Mouse (Mus musculus) cerebellum, adult 9-10 months (tissue): ENCODE results near the gene Ccnd1.
A peak's percentile ranks its signal among the peaks of the same experiment; 100 is the strongest.

Experiments
- DNase-seq: peaks from one replicate; pipeline ENCODE4 v3.0.0; 2022

Gene Ccnd1

GRCm38 (mm10) chr7:144939344-144940002, at the start of gene Ccnd1:
Ccnd1 (minus strand) TSS chr7:144939925.
- peak; percentile 27 for DNase-seq

DNA sequence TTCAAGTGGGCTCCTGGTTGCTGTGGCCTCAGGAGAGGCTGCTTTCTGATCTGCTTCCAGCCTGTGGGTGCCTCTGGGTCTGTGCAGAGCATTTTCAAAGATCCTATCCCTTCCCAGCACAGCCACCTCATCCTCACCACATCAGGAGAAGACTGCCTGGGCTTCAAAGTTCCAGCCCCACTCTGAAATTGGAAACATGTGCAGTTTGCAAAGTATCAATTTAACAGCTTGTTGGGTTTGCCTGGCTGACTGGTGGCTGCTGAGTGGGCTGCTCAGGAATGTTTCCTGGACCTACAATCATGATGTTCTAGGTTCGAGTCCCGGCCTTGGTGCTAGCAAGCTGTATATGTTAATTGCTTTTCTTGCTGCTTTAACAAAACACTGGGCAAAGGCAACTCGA, 49.1 kb upstream of the Ccnd1 start:
- DNase-seq = no peak

DNA sequence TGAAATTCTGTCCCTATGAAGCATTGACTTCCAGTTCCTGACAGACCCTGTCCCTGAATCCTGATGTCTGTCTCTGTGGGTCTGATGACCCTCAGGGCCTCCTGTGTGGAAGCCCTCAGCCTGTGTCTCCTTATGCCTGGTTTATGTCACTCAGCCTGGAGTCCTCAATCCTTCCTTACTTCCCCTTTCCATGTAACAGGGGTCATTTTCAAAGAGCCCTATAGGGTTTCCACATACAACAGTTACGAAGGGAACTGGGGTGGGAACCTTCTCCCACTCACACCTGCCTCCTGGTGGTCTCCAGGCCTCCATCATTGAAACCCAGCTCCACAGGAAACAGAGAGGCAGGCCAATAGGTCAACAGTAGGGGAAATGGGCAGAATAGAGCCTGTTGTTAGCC, 45.4 kb upstream of the Ccnd1 start:
- no peak for DNase-seq

DNA sequence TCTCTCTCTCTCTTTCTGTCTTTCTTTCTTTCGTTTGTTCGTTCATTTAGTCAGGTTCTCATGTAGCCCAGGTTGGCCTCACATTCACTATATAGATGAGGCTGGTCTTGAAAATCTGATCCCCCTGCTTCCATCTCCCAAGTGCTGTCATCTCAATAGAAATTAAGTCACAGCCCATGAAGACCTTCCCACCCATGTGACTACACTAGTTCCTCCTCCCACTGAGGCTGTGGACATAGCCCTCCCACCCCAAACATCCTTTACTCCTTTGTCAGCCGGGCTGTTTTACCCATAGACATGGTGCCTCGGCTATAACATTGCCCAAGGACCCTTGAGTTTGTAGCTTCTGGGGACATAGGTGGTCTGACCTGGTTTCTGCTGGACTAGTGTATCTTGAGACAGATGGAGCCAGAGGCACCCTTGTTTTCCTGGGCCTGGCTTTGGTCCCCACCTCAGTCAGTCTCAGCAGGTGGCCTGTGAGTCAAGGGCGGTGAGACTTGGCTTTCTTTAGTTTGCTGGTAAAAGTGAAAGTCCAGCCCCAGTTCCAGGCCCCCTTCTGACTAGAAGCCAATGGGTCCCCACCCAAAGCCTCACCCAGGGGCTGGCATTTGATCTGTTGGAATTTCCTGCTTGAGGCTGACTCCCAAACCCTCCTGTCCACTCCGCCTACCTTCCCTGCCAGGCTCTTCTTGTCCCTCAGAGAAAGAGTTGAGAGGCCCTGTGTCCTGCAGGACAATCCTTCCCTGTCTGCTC, 42.8 kb upstream of the Ccnd1 start:
- DNase-seq = no peak

- no peak for DNase-seq
Measured at GRCm38 (mm10) chr7:144981426-144982079, 41.8 kb upstream of the Ccnd1 start.

GRCm38 (mm10) chr7:144979814-144980213, 40.1 kb upstream of the Ccnd1 start:
- DNase-seq = no peak

DNA sequence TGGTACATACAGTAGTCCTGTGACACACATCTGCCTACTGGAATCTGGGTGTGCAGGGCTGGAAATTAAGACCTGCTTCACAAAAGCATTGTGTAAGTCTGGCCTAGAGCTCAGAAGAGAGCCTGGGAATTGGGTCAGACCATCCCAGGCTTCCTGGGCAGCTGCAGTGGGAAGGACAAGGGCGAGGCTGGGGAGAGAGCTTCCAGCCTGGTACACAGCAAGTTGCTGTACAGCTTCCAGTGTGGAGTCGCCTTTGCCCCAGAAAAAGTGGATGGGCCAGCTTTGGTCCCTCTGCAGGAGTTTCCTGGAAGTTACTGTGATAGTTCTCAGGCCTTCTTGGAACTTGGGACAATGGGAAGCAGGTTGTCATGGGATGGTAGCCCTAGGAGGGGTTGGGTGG, 37.4 kb upstream of the Ccnd1 start:
- DNase-seq = no peak

GRCm38 (mm10) chr7:144973461-144973860, 33.7 kb upstream of the Ccnd1 start:
- no peak for DNase-seq

DNA sequence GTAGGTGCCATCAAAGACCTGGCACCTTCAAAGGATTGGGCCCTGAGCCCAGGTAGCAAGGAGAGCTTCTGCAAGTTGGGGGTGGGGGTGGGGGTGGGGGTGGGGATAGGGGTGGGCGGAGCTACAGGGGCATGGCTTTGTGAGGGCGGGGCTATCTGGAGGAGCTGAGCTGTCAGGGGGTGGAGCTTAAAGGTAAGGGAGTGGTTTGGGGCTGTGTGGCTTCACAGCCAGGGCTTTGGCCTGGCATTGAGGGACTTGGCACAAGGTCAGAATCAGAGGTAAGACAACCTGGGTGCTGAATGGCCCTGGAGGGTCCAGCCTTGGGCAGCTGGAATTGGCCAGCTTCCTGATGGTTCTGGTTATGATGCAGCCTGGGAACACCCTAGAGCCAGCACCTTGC, 32.0 kb upstream of the Ccnd1 start:
- DNase-seq = no peak

DNA sequence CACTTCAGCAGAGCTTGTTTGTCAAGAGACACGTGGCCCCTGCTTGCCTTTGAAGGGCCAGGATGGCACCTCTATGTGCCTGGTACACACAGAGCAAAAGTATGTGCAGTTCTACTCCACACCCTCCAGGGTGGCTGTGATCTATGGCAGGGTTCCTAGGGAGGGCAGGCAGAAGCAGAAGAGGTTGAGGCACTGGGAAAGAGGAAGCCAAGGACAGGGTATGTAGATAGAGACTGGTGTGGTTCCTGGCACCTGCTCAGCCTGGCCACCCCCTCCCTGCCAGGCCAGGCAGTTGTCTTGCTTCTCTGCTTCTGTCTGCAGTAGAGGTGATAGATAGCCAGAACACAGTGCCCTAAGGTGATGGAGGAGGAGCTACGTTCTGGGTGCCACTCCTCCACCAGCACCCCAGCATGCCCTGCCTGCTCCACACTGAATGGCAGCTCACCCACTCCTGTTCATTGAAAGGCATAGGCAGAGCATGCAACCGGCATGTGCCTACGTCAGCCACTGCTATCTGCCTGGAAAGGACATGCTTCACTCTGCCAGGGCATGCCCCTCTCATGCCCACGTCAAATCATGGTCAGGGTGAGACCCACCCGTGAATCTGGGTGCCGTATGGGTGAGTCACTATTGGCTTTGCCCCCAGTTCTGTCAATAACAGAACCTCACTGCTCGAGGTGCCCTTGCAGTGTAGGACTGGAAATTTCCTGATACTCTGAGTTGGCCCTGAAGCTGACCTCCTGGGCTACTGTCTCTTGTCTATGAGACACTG, 31.5 kb upstream of the Ccnd1 start:
- no peak for DNase-seq

DNA sequence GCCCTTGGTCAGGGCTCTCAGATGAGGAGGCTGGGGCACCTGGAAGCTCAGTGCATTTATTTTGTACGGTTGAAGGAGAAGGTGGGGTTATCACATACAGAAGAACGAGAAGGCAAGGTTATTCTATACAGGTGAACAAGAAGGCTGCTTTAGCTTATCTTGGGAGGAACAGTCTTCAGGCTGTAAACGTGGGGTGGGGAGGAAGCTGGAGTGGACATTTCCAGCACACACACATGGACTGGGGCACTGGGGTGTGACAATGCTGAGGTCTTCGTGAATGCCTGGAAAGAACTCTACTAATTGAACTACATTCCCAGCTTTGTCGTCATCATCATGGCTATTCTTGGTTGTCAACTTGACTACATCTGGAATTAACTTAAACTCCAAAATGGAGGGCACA, 26.2 kb upstream of the Ccnd1 start:
- DNase-seq = no peak

DNA sequence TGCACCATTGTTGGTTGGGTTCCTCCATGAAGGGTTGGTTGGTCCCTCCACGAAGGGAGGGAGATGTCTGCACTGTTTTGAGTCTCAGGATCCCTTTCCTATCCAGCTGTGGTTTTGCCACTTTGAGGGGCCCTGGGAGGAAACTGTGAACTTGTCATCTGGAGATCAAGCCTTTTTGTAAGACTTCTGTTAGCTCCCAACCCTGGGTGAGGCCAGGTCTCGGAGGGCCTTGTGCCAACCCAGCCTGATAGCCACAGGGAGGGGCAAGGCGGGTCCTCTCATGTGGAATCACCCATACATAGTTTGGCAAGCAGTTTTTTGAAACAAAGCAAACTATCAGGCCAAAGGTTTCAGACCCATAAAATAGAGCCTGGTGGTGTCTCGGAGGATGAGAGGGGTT, 24.6 kb upstream of the Ccnd1 start:
- no peak for DNase-seq

DNA sequence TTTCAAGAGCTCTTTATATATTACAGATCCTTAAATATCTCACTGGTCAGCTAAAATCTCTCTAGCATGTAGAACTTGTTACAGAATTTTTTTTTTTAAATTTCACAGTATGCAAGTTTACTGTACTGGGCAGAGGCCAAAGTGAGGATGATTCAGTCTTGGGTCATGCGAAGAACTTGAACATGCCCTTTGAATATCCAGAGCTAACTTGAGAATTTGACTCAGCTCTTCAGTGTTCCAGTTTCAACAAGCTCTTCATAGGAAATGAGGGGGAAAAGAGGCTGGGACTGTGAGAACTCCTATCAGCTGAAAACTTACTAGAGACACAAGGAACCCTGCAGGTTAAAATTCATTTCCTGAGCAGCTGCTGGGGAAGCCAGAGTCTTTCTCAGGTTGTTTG, 24.2 kb upstream of the Ccnd1 start:
- DNase-seq = no peak

DNA sequence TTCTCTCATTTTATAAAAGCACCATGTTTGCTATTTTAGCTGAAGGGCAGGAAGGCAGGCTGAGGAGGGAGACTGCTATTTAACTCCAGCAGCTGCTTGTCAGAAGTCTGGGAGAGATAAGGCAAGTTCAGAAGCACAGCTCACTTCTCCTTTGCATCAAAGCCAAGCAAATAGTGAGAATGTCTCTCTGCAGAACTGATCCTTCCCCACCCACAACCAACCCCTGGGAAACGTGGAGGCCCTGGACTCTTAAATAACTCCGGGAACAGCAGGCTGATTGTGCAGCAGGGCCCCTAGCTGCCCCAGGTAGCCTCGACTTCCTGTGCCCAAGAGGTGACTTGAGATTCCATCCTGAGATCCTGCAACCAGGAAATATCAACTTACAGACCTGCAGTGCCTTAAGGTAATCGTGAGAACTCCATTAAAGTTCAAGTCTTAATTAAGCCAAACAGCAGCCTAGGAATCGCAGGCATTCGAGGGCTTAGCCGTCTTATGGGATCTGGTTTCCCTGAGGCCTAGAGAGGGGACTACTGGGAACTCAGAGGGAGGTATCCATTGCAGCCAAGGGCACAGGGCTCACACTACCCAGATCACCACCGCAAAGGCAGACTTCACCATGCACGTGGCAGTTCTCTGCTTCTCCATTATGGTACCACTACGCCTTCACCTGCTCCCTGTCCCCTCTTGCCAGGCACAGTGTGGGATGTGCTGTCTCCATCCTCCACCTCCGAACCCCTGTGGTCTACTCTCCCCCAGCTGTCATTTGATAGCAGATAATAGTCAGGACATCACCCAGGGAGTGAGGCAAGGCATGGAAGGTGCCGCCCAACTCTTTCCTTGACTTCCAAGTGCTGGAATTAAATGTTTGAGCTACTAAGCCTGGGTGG, 19.0 kb upstream of the Ccnd1 start:
- no peak for DNase-seq

- DNase-seq = peak; percentile 8
Measured at GRCm38 (mm10) chr7:144943254-144943653, 3.5 kb upstream of the Ccnd1 start.

DNA sequence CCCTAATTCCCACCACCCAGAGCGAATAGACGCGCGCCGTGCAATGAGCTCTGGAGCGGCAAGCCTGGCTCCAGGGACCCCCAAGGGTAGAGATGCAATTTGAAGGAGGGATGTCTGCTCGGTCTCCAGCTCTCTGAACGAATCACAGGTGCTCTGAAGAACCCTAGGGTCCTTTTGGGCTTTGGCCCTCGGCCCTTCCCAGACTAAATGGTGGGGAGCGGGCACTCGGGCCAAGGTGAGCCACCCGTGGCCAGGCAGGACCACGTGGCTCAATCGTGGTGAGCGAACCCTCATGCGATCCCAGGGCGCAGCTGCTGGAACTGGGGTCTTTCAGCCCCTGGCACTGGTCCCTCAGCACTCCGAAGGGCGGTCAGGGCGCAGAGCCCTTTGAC, 3.0 kb upstream of the Ccnd1 start:
- DNase-seq = no peak

DNA sequence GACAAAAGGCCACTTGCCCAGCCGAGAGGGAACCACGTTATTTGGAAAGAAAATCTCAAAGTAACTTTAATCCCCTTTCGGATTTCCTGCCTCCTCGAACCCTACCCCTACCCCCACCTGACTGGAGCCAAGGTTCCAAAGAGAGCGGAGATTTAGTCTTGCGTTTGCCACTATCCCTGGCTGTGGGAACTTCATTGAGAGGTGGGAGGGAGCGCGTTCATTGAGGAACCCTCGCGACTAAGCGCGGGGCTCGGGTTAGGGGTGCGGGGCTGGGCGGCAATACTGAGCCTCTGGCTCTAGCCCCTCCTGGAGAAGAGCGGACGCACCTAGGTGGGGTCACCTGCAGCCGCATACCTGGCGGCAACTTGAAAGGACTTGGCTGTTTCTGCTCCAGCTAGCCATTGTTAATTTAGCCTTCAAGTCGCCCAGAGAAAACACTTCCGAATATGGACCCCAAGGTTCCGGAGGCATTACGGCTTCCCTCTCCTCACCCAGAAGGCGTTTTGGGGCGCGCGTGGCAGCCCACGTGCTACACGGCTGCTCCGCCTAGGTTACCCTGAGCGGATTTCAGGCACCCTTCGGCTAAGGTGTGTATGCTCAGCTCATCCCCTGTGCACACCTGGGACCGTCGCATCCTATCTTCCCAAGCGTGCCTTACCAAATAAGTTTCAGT, 2.5 kb upstream of the Ccnd1 start:
- DNase-seq = no peak

GRCm38 (mm10) chr7:144941242-144941831, 1.6 kb upstream of the Ccnd1 start:
- peak; percentile 16 for DNase-seq

DNA sequence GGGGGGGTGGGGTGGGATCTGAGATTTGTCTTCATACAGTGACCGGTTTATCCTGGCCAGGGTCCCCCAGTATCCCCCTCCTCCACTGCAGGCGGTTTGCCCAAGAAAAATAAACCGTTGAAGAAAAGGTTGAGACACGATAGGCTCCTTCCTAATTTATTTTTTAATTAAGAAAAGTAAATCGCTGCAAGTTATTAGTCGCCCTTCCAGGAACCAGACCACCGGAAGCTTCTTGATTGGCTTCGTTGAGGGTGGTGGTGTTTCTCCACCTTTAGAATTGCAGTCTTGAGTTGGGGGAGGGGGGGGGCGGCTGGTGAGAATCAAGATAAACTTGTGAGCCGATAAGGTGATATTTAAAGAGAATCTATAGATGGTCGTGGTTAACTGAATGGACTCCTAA, 860 bp upstream of the Ccnd1 start:
- DNase-seq = peak; percentile 13

GRCm38 (mm10) chr7:144940003-144940571, 362 bp upstream of the Ccnd1 start:
- peak; percentile 8 for DNase-seq
